Mouse (Mus musculus): ENCODE measurements at regions not wholly inside any gene's neighbourhood (a gene's known extent, or its start where the extent isn't known, plus 50 kb on each side); places are given as distances from the start of the nearest gene placed in this dataset.

- CTCF ChIA-PET: interaction anchor here (0.5 kb wide), 1 partner anchor 89 kb away, joined by 7 read pairs; no protein-coding TSS in a partner anchor
Measured at GRCm38 (mm10) chr13:110450526-110450925, 55.7 kb downstream of the Plk2 start.

- CTCF ChIA-PET: no interaction called here
Measured at GRCm38 (mm10) chr13:110452009-110452525, 57.2 kb downstream of the Plk2 start.

- CTCF ChIA-PET: no interaction called here
Measured at GRCm38 (mm10) chr13:110455085-110455484, 60.2 kb downstream of the Plk2 start.

- CTCF ChIA-PET: no interaction called here
Measured at GRCm38 (mm10) chr13:110455569-110456196, 60.8 kb downstream of the Plk2 start.

GRCm38 (mm10) chr13:110458701-110459100 lies 63.9 kb downstream of the Plk2 start:
- CTCF ChIA-PET: interaction anchor here (1.0 kb wide), 1 partner anchor 78 kb away, joined by 11 read pairs; no protein-coding TSS in a partner anchor

- CTCF ChIA-PET: interaction anchor here (0.6 kb wide), 1 partner anchor 15 kb away, joined by 3 read pairs; no protein-coding TSS in a partner anchor
Measured at GRCm38 (mm10) chr13:110461581-110461980, 66.7 kb downstream of the Plk2 start.

GRCm38 (mm10) chr13:110471526-110471925 lies 76.7 kb downstream of the Plk2 start:
- CTCF ChIA-PET: no interaction called here

GRCm38 (mm10) chr13:110477709-110478108 lies 82.9 kb downstream of the Plk2 start:
- CTCF ChIA-PET: no interaction called here

GRCm38 (mm10) chr13:110484358-110484940 lies 89.6 kb downstream of the Plk2 start:
- CTCF ChIA-PET: interaction anchor here (0.7 kb wide), 1 partner anchor 40 kb away, joined by 11 read pairs; no protein-coding TSS in a partner anchor

GRCm38 (mm10) chr13:110485515-110485914 lies 90.7 kb downstream of the Plk2 start:
- CTCF ChIA-PET: interaction anchor here (0.6 kb wide), 1 partner anchor 724 kb away, joined by 5 read pairs; no protein-coding TSS in a partner anchor

- CTCF ChIA-PET: no interaction called here
Measured at GRCm38 (mm10) chr13:110490166-110490565, 95.3 kb downstream of the Plk2 start.

GRCm38 (mm10) chr13:110492296-110493001 lies 97.6 kb downstream of the Plk2 start:
- CTCF ChIA-PET: no interaction called here

- CTCF ChIA-PET: no interaction called here
Measured at GRCm38 (mm10) chr13:110493002-110493552, 98.2 kb downstream of the Plk2 start.

- CTCF ChIA-PET: no interaction called here
Measured at GRCm38 (mm10) chr13:110497461-110497860, 102.6 kb downstream of the Plk2 start.

- CTCF ChIA-PET: no interaction called here
Measured at GRCm38 (mm10) chr13:110507814-110508362, 113.0 kb downstream of the Plk2 start.

- CTCF ChIA-PET: interaction anchor here (0.6 kb wide), 1 partner anchor 101 kb away, joined by 3 read pairs; no protein-coding TSS in a partner anchor
Measured at GRCm38 (mm10) chr13:110517986-110518385, 123.1 kb downstream of the Plk2 start.

- CTCF ChIA-PET: no interaction called here
Measured at GRCm38 (mm10) chr13:110522974-110523373, 128.1 kb downstream of the Plk2 start.

- CTCF ChIA-PET: no interaction called here
Measured at GRCm38 (mm10) chr13:110527681-110528080, 132.8 kb downstream of the Plk2 start.

GRCm38 (mm10) chr13:110529624-110530023 lies 134.8 kb downstream of the Plk2 start:
- CTCF ChIA-PET: interaction anchor here (0.7 kb wide), 1 partner anchor 10 kb away, joined by 4 read pairs; no protein-coding TSS in a partner anchor

GRCm38 (mm10) chr13:110534320-110534764 lies 139.5 kb downstream of the Plk2 start:
- CTCF ChIA-PET: no interaction called here

- CTCF ChIA-PET: no interaction called here
Measured at GRCm38 (mm10) chr13:110535785-110536184, 140.9 kb downstream of the Plk2 start.
